Mouse (Mus musculus) erythroid progenitor cell, adult 5-6 weeks (primary cell): ENCODE results near the gene 1700017D01Rik. TPM values are rescaled to one million over a fixed set of nuclear protein-coding genes. Genes with fewer than 3 reads are reported as not detected.

ENCODE experiments used
- ATAC-seq: replicated peaks from 2 replicates; pipeline ENCODE4 v1.8.0; 2016; ENCODE audit warnings: moderate number of reproducible peaks, mild to moderate bottlenecking, moderate TSS enrichment, inconsistent platforms; ENCODE audit not compliant: poor library complexity, low FRiP score, severe bottlenecking
- total RNA-seq, 2 experiments: library from RNA; stranded (forward) in 1 of 2; stranded (reverse) in 1 of 2; fragments of 150-400 nt in 1 of 2; fragments of 186-747, 209-891 nt in 1 of 2; gene quantifications; 2 replicates each; pipeline versions ENCODE4 v1.2.3 to v1.2.4; 2015 to 2017; ENCODE audit warnings: low replicate concordance in 2 of 2

The 1700017D01Rik gene
- total RNA-seq, 2 experiments from 2014 or later, result not detected

DNA sequence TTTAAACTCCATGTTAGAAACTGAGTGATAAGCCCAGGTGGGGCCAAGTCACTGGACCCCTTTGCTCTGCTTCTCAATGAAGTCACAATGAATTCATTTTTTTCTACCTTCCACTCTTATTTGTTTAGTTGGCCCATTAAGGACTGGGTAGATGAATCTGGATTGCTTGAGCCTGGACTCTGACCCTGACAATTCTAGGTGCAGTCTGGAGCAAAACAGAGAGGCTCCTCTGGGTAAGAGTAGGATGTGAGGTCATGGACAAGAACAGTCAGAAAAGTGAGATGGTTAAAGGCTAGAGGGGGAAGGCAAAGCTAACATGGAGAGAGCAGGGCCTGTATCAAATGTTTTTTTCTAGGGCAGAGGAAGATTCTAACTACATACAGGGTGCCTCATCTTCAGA lies 81.2 kb downstream of the 1700017D01Rik start:
- no peak for ATAC-seq

DNA sequence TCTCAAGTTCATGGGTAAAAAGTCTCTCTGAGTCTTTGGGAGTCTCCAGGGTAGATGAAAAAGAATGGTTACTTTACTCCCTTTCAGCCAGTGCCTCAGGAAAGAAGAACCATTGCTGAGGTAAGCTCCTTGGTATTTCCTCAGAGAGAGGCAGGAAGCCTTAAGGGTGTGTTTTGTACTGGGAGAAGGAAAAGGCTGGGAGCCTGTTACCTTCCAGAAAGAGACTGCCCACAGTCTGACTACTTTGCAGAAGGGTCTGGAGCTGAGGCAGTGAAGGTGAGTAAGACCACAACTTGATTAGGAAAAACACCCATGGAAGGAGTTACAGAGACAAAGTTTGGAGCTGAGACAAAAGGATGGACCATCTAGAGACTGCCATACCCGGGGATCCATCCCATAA lies 82.2 kb downstream of the 1700017D01Rik start:
- no peak for ATAC-seq

DNA sequence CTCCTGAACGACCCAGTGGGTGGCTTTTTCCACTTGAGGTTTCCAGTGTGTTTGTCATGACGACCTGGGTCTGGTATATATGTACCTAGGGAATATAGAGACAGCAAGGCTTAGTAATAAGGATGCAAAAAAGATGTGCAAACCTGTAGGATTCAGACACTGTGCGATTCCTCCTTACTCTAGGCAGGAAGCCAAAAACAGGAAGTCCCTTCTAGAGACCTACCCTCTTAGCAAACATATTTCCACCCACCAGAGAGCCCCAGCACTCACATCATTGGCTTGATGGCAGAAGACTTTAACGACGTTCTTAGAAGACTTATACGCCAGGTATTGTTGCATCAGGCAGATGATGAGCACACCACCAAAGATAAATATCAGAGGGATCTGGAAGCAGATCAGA lies 82.7 kb downstream of the 1700017D01Rik start:
- no peak for ATAC-seq

Other genes starting within 250 kb of the 1700017D01Rik start
- 4.7 and 9.6 TPM in 2 replicates for gene Tmem109, start 248.9 kb downstream of the 1700017D01Rik start, total RNA-seq (2015; ENCODE audit: low replicate concordance)
- gene Tmem109, start 248.9 kb downstream of the 1700017D01Rik start, total RNA-seq (2017; ENCODE audit: low replicate concordance), result 4.4 and 14.0 TPM in 2 replicates
- gene Prpf19, start 235.6 kb downstream of the 1700017D01Rik start, total RNA-seq (2015; ENCODE audit: low replicate concordance), result 18.4 and 19.5 TPM in 2 replicates
- gene Prpf19, start 235.6 kb downstream of the 1700017D01Rik start, total RNA-seq (2017; ENCODE audit: low replicate concordance), result 17.7 and 21.6 TPM in 2 replicates
- not detected in 2 replicates for gene Zp1, start 210.2 kb downstream of the 1700017D01Rik start, total RNA-seq (2015; ENCODE audit: low replicate concordance)
- not detected in 2 replicates for gene Zp1, start 210.2 kb downstream of the 1700017D01Rik start, total RNA-seq (2017; ENCODE audit: low replicate concordance)
- not detected in 2 replicates for gene Ptgdr2, start 193.7 kb downstream of the 1700017D01Rik start, total RNA-seq (2015; ENCODE audit: low replicate concordance)
- not detected in 2 replicates for gene Ptgdr2, start 193.7 kb downstream of the 1700017D01Rik start, total RNA-seq (2017; ENCODE audit: low replicate concordance)
- gene Ccdc86, start 181.6 kb downstream of the 1700017D01Rik start, total RNA-seq (2015; ENCODE audit: low replicate concordance), result 2.5 and 6.3 TPM in 2 replicates
- gene Ccdc86, start 181.6 kb downstream of the 1700017D01Rik start, total RNA-seq (2017; ENCODE audit: low replicate concordance), result 1.9 and 3.9 TPM in 2 replicates
- not detected in 2 replicates for gene Ms4a10, start 156.2 kb downstream of the 1700017D01Rik start, total RNA-seq (2015; ENCODE audit: low replicate concordance)
- not detected in 2 replicates for gene Ms4a10, start 156.2 kb downstream of the 1700017D01Rik start, total RNA-seq (2017; ENCODE audit: low replicate concordance)
- not detected in 2 replicates for gene Ms4a15, start 137.6 kb downstream of the 1700017D01Rik start, total RNA-seq (2015; ENCODE audit: low replicate concordance)
- not detected in 2 replicates for gene Ms4a15, start 137.6 kb downstream of the 1700017D01Rik start, total RNA-seq (2017; ENCODE audit: low replicate concordance)
- gene Ms4a18, start 112.8 kb downstream of the 1700017D01Rik start, total RNA-seq (2015; ENCODE audit: low replicate concordance), result not detected in 2 replicates
- gene Ms4a18, start 112.8 kb downstream of the 1700017D01Rik start, total RNA-seq (2017; ENCODE audit: low replicate concordance), result not detected in 2 replicates
- 1.4 and 3.4 TPM in 2 replicates for gene Ms4a8a, start 49.8 kb downstream of the 1700017D01Rik start, total RNA-seq (2015; ENCODE audit: low replicate concordance)
- gene Ms4a8a, start 49.8 kb downstream of the 1700017D01Rik start, total RNA-seq (2017; ENCODE audit: low replicate concordance), result not detected in 2 replicates
- gene 1700025F22Rik, start 34.4 kb upstream of the 1700017D01Rik start, total RNA-seq (2015; ENCODE audit: low replicate concordance), result not detected in 2 replicates
- not detected in 2 replicates for gene 1700025F22Rik, start 34.4 kb upstream of the 1700017D01Rik start, total RNA-seq (2017; ENCODE audit: low replicate concordance)
- gene Ms4a13, start 65.9 kb upstream of the 1700017D01Rik start, total RNA-seq (2015; ENCODE audit: low replicate concordance), result not detected in 2 replicates
- not detected in 2 replicates for gene Ms4a13, start 65.9 kb upstream of the 1700017D01Rik start, total RNA-seq (2017; ENCODE audit: low replicate concordance)
- not detected in 2 replicates for gene Ms4a12, start 101.6 kb upstream of the 1700017D01Rik start, total RNA-seq (2015; ENCODE audit: low replicate concordance)
- gene Ms4a12, start 101.6 kb upstream of the 1700017D01Rik start, total RNA-seq (2017; ENCODE audit: low replicate concordance), result not detected in 2 replicates
- 19.8 and 24.3 TPM in 2 replicates for gene Ms4a1, start 135.4 kb upstream of the 1700017D01Rik start, total RNA-seq (2015; ENCODE audit: low replicate concordance)
- gene Ms4a1, start 135.4 kb upstream of the 1700017D01Rik start, total RNA-seq (2017; ENCODE audit: low replicate concordance), result 12.8 and 13.2 TPM in 2 replicates
- not detected in 2 replicates for gene Ms4a5, start 153.0 kb upstream of the 1700017D01Rik start, total RNA-seq (2015; ENCODE audit: low replicate concordance)
- gene Ms4a5, start 153.0 kb upstream of the 1700017D01Rik start, total RNA-seq (2017; ENCODE audit: low replicate concordance), result not detected in 2 replicates
- 3.6 TPM in 1 of 2 replicates, not detected in the other for gene Ms4a14, start 183.6 kb upstream of the 1700017D01Rik start, total RNA-seq (2015; ENCODE audit: low replicate concordance)
- gene Ms4a14, start 183.6 kb upstream of the 1700017D01Rik start, total RNA-seq (2017; ENCODE audit: low replicate concordance), result under 0.01 TPM in 1 of 2 replicates, not detected in the other
- 3.6 and 8.8 TPM in 2 replicates for gene Ms4a7, start 205.3 kb upstream of the 1700017D01Rik start, total RNA-seq (2015; ENCODE audit: low replicate concordance)
- 8.3 TPM in 1 of 2 replicates, not detected in the other for gene Ms4a7, start 205.3 kb upstream of the 1700017D01Rik start, total RNA-seq (2017; ENCODE audit: low replicate concordance)
- gene Ms4a4a, start 244.6 kb upstream of the 1700017D01Rik start, total RNA-seq (2015; ENCODE audit: low replicate concordance), result not detected in 2 replicates
- not detected in 2 replicates for gene Ms4a4a, start 244.6 kb upstream of the 1700017D01Rik start, total RNA-seq (2017; ENCODE audit: low replicate concordance)